Mouse (Mus musculus): ENCODE measurements around the gene Gpr88. TPM values are rescaled to one million over a fixed set of nuclear protein-coding genes. Genes with fewer than 3 reads are reported as not detected.

Gene Gpr88
- total RNA-seq, 2 experiments from 2014 or later, result 0.23 to 0.69 TPM

DNA sequence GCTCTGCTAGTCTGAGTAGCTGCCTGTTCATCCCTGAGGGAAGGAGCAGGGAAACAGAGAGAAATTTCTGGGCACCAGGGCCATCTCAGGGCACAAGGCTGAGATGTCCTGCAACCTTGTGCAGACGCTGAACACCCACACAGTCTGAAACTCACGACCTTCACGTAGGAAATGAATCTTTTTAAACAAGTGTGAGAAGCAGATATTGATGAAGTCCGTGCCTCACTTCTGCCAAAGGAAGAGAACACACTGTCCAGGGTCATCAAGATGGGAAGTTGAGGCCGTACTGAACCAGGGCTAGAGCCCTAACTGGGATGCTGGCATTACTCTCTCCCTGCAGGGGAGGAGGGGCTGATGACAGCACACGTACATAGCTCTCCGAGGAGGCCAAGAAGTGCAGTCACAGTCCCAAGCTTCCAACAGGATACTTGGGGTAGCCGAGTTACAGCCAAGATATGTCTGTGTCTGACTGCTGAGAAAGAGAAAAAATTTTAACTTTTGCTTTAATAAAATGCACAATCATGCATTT is 46.9 kb downstream of the Gpr88 start:
- intact Hi-C loops (cut with DNase I; ENCODE audit: low total_unique reads), result no loop called here
- no peak for DNase-seq

DNA sequence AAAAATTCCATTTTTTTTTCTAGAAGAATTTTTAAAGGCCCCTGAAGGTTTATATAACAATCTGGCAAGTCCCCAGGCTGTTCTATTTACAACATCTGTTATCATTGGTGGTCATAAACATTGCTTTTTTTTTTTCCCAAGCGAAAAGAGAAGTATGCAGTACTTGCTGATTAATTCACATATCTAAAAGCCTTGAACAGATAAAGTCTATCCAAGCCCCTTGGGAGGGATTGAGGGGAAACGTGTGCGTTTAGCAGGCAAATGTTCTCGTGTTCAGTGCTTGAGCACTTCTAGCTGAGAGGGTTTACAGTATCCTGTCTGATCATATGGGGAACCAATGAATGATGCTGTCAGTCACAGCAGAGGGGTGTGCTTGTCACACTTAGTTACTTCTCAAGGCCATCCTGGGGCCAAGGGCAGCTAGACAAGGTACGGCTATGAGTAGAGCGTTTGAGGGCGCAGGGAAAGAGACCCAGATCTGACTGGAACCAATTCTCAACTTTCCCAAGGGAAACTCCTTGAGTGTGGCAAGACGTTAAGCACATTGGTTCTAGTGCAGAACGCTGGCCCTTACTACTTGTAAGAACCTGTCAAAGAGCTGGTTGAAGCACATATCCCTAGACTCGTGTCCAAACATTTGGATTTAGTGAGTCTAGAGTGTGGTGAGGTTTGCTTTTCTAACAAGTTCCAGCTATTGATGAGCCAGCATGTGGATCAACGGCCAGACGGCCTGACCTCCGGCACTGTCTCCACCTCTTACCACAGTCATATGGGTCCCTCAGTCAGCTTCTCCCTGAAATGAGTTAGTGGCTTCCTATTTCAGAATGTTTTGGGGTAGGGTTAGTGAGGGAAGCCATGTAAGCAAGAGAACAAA is 47.7 kb downstream of the Gpr88 start:
- intact Hi-C loops (cut with DNase I; ENCODE audit: low total_unique reads), result no loop called here

DNA sequence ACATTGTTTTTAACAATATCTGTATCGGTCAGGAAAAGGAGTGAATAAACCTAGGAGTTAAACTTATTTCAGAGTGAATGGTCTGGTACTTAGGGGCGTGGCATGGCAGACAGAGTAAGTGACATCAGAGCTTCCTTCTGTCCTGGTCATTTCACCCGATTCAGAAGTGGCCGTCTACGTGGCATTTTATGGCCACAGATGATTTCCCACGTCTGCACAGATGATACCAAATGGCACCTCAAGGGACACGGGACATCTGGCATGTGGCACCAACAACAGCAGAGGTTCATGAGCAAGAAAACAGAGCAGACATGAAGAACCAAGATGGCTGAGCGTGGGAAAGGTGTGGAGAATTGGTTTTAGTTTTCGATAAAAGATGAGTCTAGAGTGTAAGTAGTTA is 48.7 kb downstream of the Gpr88 start:
- no peak for DNase-seq
- intact Hi-C loops (cut with DNase I; ENCODE audit: low total_unique reads), result no loop called here

More for the DNA sequence above, 47.7 kb downstream of the Gpr88 start:
- no peak for DNase-seq

DNA sequence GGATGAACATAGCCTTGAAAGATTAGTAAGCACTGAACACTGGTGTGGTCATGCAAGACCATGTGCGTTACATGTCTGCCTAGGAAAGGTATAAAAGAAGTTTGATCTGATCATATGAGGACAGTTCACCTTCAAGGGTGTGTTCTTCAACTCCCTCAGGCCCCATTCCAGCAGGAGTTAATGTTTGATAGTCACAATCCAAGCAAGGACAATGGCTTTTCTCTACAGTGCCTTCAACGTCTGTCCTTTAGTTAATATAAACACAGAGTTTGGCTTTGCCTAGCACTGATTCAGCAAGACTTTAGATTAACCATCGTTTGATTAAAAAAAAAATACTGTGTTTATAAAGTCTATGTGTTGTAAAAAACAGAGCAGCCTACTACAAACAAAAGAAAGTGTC is 49.4 kb downstream of the Gpr88 start:
- intact Hi-C loops (cut with DNase I; ENCODE audit: low total_unique reads), result no loop called here
- DNase-seq, result no peak

DNA sequence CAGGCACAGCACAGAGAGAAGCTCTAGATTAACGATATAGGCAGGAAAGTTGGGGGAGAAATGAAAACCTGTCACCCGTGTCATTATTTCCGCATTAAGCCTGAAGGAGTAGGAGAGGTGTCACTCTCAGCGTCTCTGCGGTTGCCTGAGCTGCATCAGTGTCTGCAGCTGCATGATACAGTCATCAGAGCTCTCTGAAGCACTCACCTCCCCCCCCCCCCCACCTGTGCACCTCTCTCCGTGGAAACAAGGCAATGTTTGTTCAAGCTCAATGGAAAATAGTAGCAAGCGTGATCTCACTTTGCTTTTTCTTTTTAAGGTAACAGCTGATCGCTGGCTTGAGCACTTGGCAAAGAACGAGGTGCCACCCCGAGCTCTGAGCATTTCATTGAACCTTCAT is 53.2 kb downstream of the Gpr88 start:
- intact Hi-C loops (cut with DNase I; ENCODE audit: low total_unique reads), result no loop called here
- DNase-seq, result no peak

Other genes with a start within 250 kb of the Gpr88 start
- gene Slc30a7, start 246.1 kb downstream of the Gpr88 start, total RNA-seq (2021), result 10 to 100 TPM; 11.0 to 11.2 TPM
- 10 to 100 TPM; 11.8 to 13.8 TPM for gene Extl2, start 246.0 kb downstream of the Gpr88 start, total RNA-seq (2021)
- 1 to 10 TPM; 5.3 to 6.3 TPM for gene Vcam1, start 123.8 kb downstream of the Gpr88 start, total RNA-seq (2021)
- gene Cdc14a, start 170.5 kb upstream of the Gpr88 start, total RNA-seq (2021), result 10 to 100 TPM; 17.0 to 23.9 TPM

Measured in gastrocnemius, postnatal 14 days (tissue).